Mouse (Mus musculus) thymus, adult 2 months (tissue): Measurements from ENCODE around the gene Gprc5b.
A peak's percentile ranks its signal among the peaks of the same experiment; 100 is the strongest.

Source experiments
- CTCF ChIP-seq: fragments of 200-500 bp; IDR thresholded peaks from 2 replicates; pipeline ENCODE4 v1.5.1; 2012; ENCODE audit warnings: mild to moderate bottlenecking, control low read depth, low read length, moderate library complexity, borderline replicate concordance; ENCODE audit not compliant: control insufficient read depth, poor library complexity, insufficient read depth; ENCODE audit errors: extremely low read depth
- POLR2A ChIP-seq: fragments of 200-500 bp; IDR thresholded peaks from 2 replicates; pipeline ENCODE4 v1.6.1; 2012; ENCODE audit warnings: mild to moderate bottlenecking, low read length, control low read depth, moderate library complexity; ENCODE audit not compliant: control insufficient read depth, poor library complexity, insufficient read depth; ENCODE audit errors: extremely low read depth

GRCm38 (mm10) chr7:119022238-119023156 is 27.5 kb upstream of the Gprc5b start:
- TF ChIP-seq POLR2A (no peak), CTCF (0 out of 2 replicates have a peak, but pooled peaks have one; percentile 10)
